33 mouse cellular contexts compared by ENCODE assay signal in genomic region chr19:4054613-4055012, GRCm38 (mm10). TPM values are rescaled to one million over a fixed set of nuclear protein-coding genes. Genes with fewer than 3 reads are reported as not detected.
"Had no signal": no experiment of that assay in that cellular context is flagged by ENCODE, and none has a peak within 500 bp of the region (broad histone marks: within the 10 kb centered on the region; RNA-seq: fewer than 3 reads in every experiment).

No protein-coding gene starts in this region.

- H3K4me3 ChIP-seq: gastrocnemius, adult 2 months; heart, adult 2 months; heart, embryonic 12.5 days; hindbrain, embryonic 10.5 days; hindbrain, embryonic 12.5 days; intestine, embryonic 15.5 days; layer of hippocampus, adult 2 months; left cerebral cortex, adult 2 months; limb, embryonic 10.5 days; limb, embryonic 12.5 days; liver, embryonic 13.5 days had no signal

- H3K4me2 ChIP-seq: heart, embryonic 12.5 days; hindbrain, embryonic 12.5 days; hindbrain, embryonic 14.5 days; intestine, embryonic 15.5 days; limb, embryonic 12.5 days; liver, embryonic 13.5 days had no signal

- H3K27me3 ChIP-seq: heart, embryonic 12.5 days; hindbrain, embryonic 12.5 days; intestine, embryonic 15.5 days; limb, embryonic 12.5 days; liver, embryonic 13.5 days had no signal

- H3K4me1 ChIP-seq: hindbrain, embryonic 12.5 days; limb, embryonic 10.5 days; limb, embryonic 12.5 days had no signal

- H3K9me3 ChIP-seq: heart, embryonic 12.5 days; hindbrain, embryonic 10.5 days; hindbrain, embryonic 12.5 days; intestine, embryonic 15.5 days; limb, embryonic 10.5 days; liver, embryonic 13.5 days had no signal

- ATAC-seq: hindbrain, embryonic 16.5 days; inflammation-experienced regulatory T-cells, adult 6 months; intestine, embryonic 15.5 days; intestine, postnatal 0 days had no signal

- H3K36me3 ChIP-seq: heart, embryonic 12.5 days; hindbrain, embryonic 10.5 days; hindbrain, embryonic 12.5 days; intestine, embryonic 15.5 days; limb, embryonic 10.5 days; limb, embryonic 12.5 days; liver, embryonic 13.5 days had no signal

- DNase-seq: gastrocnemius, adult 2 months; gastrocnemius, postnatal 10 days; gastrocnemius, postnatal 25 days; heart, adult 2 months; heart, postnatal 10 days; heart, postnatal 4 days; kidney, postnatal 4 days; liver; liver, embryonic 13.5 days had no signal

- H3K9ac ChIP-seq: heart, embryonic 12.5 days; hindbrain, embryonic 12.5 days; hindbrain, embryonic 14.5 days; intestine, embryonic 15.5 days; limb, embryonic 12.5 days; liver, embryonic 13.5 days had no signal

- H3K27ac ChIP-seq: gastrocnemius, adult 2 months; heart, adult 2 months; hindbrain, embryonic 10.5 days; hindbrain, embryonic 12.5 days; hindbrain, embryonic 14.5 days; intestine, embryonic 15.5 days; layer of hippocampus, adult 2 months; left cerebral cortex, adult 2 months; limb, embryonic 10.5 days; limb, embryonic 12.5 days had no signal

RNA-seq across cellular contexts. Expression of gene Gstp3, which starts 4.8 kb away (rescaled TPM):
- total RNA-seq: gastrocnemius, adult 2 months; gastrocnemius, postnatal 25 days; granulocyte monocyte progenitor cell, adult 5-6 weeks; heart, adult 2 months; heart, postnatal 10 days; heart, postnatal 25 days; heart, postnatal 4 days; layer of hippocampus, adult 2 months; layer of hippocampus, postnatal 10 days; layer of hippocampus, postnatal 25 days; left cerebral cortex, adult 2 months; left cerebral cortex, postnatal 14 days; left cerebral cortex, postnatal 36 days had no signal
- polyA plus RNA-seq: frontal cortex, adult 2 months; heart, embryonic 14.5 days; hindbrain, embryonic 10.5 days; hindbrain, embryonic 12.5 days; hindbrain, embryonic 14.5 days; hindbrain, embryonic 16.5 days; limb, embryonic 10.5 days; limb, embryonic 12.5 days had no signal

RNA-seq across cellular contexts. Expression of gene Cabp2, which starts 26.8 kb away (rescaled TPM):
- total RNA-seq: gastrocnemius, adult 2 months; gastrocnemius, postnatal 10 days; gastrocnemius, postnatal 25 days; gastrocnemius, postnatal 4 days; granulocyte monocyte progenitor cell, adult 5-6 weeks; heart, adult 2 months; heart, postnatal 10 days; heart, postnatal 25 days; heart, postnatal 4 days; layer of hippocampus, adult 2 months; layer of hippocampus, postnatal 10 days; layer of hippocampus, postnatal 25 days; left cerebral cortex, adult 2 months; left cerebral cortex, postnatal 14 days; left cerebral cortex, postnatal 36 days had no signal
- polyA plus RNA-seq: frontal cortex, adult 2 months; heart, adult 2 months; heart, embryonic 12.5 days; heart, embryonic 14.5 days; heart, embryonic 16.5 days; hindbrain, embryonic 10.5 days; hindbrain, embryonic 12.5 days; hindbrain, embryonic 14.5 days; hindbrain, embryonic 16.5 days; inflammation-experienced regulatory T-cells, adult 6 months; intestine, postnatal 0 days; kidney, embryonic 14.5 days; limb, embryonic 10.5 days; limb, embryonic 12.5 days; limb, embryonic 14.5 days had no signal
